Mouse (Mus musculus): ENCODE data around the gene 4930455H04Rik. TPM values are rescaled to one million over a fixed set of nuclear protein-coding genes. Genes with fewer than 3 reads are reported as not detected.

The 4930455H04Rik gene
- polyA plus RNA-seq, 1 experiment from 2014 or later: not detected

GRCm38 (mm10) chr3:116963213-116963612 is 4.9 kb upstream of the 4930455H04Rik start:
- Histone ChIP-seq H3K9me3 (ENCODE audit: low read length) (no peaks in the 10 kb centered on the region), H3K27ac (ENCODE audit: low read length) (no peak overlapping the region), H3K36me3 (ENCODE audit: insufficient read depth, low read length) (no peaks in the 10 kb centered on the region), H3K9ac (replicated peaks; ENCODE audit: low read depth) (no peak overlapping the region), H3K4me3 (ENCODE audit: low read depth, low read length) (no peak overlapping the region), H3K4me2 (replicated peaks; ENCODE audit: low read depth, low read length) (no peak overlapping the region), H3K27me3 (replicated peaks; ENCODE audit: insufficient read depth, low read length) (no peaks in the 10 kb centered on the region), H3K4me1 (ENCODE audit: insufficient read depth, low read depth, low read length) (no peaks in the 10 kb centered on the region)
- ATAC-seq (peak; percentile 61), DNase-seq (ENCODE audit: low spot score) (peak; percentile 59)
- WGBS: 37% methylated on average over 4 of the region's 4 CpGs
- TF ChIP-seq CTCF (IDR thresholded peaks at IDR 0.05) (no peak), EP300 (IDR thresholded peaks at IDR 0.05) (peak; percentile 49; the same call in 1 of the 2 replicates)

DNA sequence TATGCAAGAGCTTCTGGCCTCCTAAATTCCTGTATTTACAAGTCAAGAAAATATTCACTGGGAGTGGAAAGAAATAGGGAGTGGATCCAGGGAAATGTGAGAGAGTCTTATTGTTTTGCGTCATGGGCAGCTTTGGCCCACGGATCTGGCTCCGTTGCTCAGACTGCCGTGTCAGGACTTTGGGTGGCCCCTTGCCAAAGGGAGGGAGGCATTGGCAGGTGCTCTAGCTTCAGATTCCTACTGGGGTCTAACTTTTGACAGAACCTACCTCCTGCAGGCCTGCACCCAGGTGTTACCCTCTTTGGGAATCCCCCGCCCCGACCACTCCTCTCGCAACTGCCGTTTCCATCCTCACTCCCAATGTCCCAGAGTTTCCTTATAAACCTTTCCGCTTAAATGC is 3.6 kb upstream of the 4930455H04Rik start:
- no peaks in the 10 kb centered on the region for H3K9me3 ChIP-seq (ENCODE audit: low read length)
- DNase-seq (ENCODE audit: low spot score): no peak
- WGBS: 76% methylated on average over 9 of the region's 9 CpGs
- no peaks in the 10 kb centered on the region for H3K27me3 ChIP-seq (replicated peaks; ENCODE audit: insufficient read depth, low read length)
- H3K4me1 ChIP-seq (ENCODE audit: insufficient read depth, low read depth, low read length): no peaks in the 10 kb centered on the region
- no peak overlapping the region for H3K9ac ChIP-seq (replicated peaks; ENCODE audit: low read depth)
- H3K4me3 ChIP-seq (ENCODE audit: low read depth, low read length): no peak overlapping the region
- H3K36me3 ChIP-seq (ENCODE audit: insufficient read depth, low read length): no peaks in the 10 kb centered on the region
- H3K4me2 ChIP-seq (replicated peaks; ENCODE audit: low read depth, low read length): no peak overlapping the region
- TF ChIP-seq EP300 (IDR thresholded peaks at IDR 0.05) (no peak), CTCF (IDR thresholded peaks at IDR 0.05) (no peak)
- no peak for ATAC-seq
- no peak overlapping the region for H3K27ac ChIP-seq (ENCODE audit: low read length)

- DNase-seq (ENCODE audit: low spot score) (peak; percentile 88), ATAC-seq (peak; percentile 90)
- Histone ChIP-seq H3K9me3 (ENCODE audit: low read length) (no peaks in the 10 kb centered on the region), H3K9ac (replicated peaks; ENCODE audit: low read depth) (no peak overlapping the region), H3K4me3 (ENCODE audit: low read depth, low read length) (peak overlapping the region; percentile 19; the same call in 1 of the 2 replicates), H3K36me3 (ENCODE audit: insufficient read depth, low read length) (no peaks in the 10 kb centered on the region), H3K27ac (ENCODE audit: low read length) (0 out of 2 replicates have a peak overlapping the region, but pooled peaks have one; percentile 43), H3K4me1 (ENCODE audit: insufficient read depth, low read depth, low read length) (no peaks in the 10 kb centered on the region), H3K4me2 (replicated peaks; ENCODE audit: low read depth, low read length) (peak overlapping the region; percentile 58; the same call in 1 of the 2 replicates), H3K27me3 (replicated peaks; ENCODE audit: insufficient read depth, low read length) (no peaks in the 10 kb centered on the region)
- TF ChIP-seq CTCF (IDR thresholded peaks at IDR 0.05) (peak; percentile 71), EP300 (IDR thresholded peaks at IDR 0.05) (no peak)
- 22% methylated on average over 4 of the region's 4 CpGs for WGBS
Observed at GRCm38 (mm10) chr3:116966225-116966624, 1.8 kb upstream of the 4930455H04Rik start.

DNA sequence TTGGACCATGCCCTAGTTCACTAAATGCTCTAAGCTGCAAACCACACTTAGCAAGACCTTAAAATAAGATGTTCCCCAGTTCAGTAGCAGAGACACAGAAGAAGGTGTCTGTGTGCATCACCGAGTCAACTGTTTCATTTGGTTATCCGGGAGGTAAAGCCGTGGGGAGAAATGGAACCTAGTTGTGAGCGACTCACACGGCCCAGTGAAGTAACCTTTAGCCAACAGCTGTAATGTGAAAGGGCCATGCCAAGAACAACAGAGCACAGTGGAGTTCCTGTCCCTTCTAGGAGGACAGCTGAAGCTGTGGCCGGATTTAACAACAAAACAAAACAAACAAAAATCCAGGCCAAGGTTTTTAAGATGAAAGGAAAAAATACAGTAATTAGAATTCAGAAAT is 1.3 kb upstream of the 4930455H04Rik start:
- 33% methylated on average over 6 of the region's 6 CpGs for WGBS
- H3K9ac ChIP-seq (replicated peaks; ENCODE audit: low read depth): no peak overlapping the region
- peak overlapping the region; percentile 19 for H3K4me3 ChIP-seq (ENCODE audit: low read depth, low read length)

DNA sequence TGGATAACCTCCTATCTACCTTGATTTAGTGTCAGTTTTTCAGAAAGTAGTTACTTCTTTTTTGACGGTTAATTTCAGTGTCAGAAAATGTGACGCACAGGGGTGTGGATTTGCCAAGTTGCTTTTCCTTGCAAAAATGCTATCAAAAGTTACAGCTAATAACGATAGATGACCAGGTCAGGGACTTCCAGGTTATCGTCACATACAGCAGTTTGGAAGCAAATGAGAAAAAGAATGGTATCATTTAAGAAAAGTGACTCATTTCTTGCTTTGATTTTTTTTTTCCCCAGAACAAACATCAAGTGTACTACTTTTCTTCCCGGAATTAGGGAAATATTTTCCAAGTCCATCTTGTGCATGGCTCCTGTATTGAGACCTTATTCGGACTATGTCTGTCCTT is 631 bp upstream of the 4930455H04Rik start:
- Histone ChIP-seq H3K9ac (replicated peaks; ENCODE audit: low read depth) (no peak overlapping the region), H3K4me1 (ENCODE audit: insufficient read depth, low read depth, low read length) (no peaks in the 10 kb centered on the region), H3K4me3 (ENCODE audit: low read depth, low read length) (peak overlapping the region; percentile 43), H3K36me3 (ENCODE audit: insufficient read depth, low read length) (no peaks in the 10 kb centered on the region), H3K9me3 (ENCODE audit: low read length) (no peaks in the 10 kb centered on the region), H3K27ac (ENCODE audit: low read length) (0 out of 2 replicates have a peak overlapping the region, but pooled peaks have one; percentile 43), H3K27me3 (replicated peaks; ENCODE audit: insufficient read depth, low read length) (no peaks in the 10 kb centered on the region), H3K4me2 (replicated peaks; ENCODE audit: low read depth, low read length) (peak overlapping the region; percentile 58)
- WGBS: 69% methylated on average over 6 of the region's 6 CpGs
- DNase-seq (ENCODE audit: low spot score): no peak
- TF ChIP-seq EP300 (IDR thresholded peaks at IDR 0.05): no peak
- TF ChIP-seq CTCF (IDR thresholded peaks at IDR 0.05): no peak
- ATAC-seq: no peak

More for the DNA sequence above, 1.3 kb upstream of the 4930455H04Rik start:
- H3K4me2 ChIP-seq (replicated peaks; ENCODE audit: low read depth, low read length): peak overlapping the region; percentile 58
- no peaks in the 10 kb centered on the region for H3K36me3 ChIP-seq (ENCODE audit: insufficient read depth, low read length)
- DNase-seq (ENCODE audit: low spot score): peak; percentile 51
- H3K4me1 ChIP-seq (ENCODE audit: insufficient read depth, low read depth, low read length): no peaks in the 10 kb centered on the region
- no peaks in the 10 kb centered on the region for H3K9me3 ChIP-seq (ENCODE audit: low read length)
- TF ChIP-seq EP300 (IDR thresholded peaks at IDR 0.05): no peak
- TF ChIP-seq CTCF (IDR thresholded peaks at IDR 0.05): no peak
- H3K27me3 ChIP-seq (replicated peaks; ENCODE audit: insufficient read depth, low read length): no peaks in the 10 kb centered on the region
- peak; percentile 47; the same call in 1 of the 2 replicates for ATAC-seq
- peak overlapping the region; percentile 43; the same call in 1 of the 2 replicates for H3K27ac ChIP-seq (ENCODE audit: low read length)

DNA sequence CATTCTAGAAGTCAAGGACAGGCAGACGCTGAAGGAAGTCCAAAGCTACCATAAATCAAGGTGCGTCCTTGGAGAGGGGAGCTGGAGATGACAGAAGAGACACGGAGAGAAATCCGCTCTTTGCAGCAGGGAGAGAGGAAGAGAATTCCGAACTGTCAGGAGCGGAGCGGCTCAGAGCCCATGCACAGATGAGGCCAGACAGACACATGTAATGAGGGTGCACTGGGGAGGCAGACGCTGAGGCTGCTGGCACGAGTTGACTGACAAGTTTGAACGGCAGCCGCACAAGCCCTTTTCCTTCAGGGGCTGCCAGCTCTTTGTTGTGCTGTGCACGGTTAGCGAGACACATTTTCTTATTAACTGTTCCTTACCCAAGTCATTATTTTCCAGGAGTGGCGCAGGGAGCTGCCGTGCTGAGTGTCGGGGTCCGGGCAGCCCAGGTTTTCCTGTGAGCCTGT is 502 bp downstream of the 4930455H04Rik start, which contains the start of gene Palmd:
TSS of gene Palmd (minus strand) at position 448 of the 458 bp plus-strand sequence.
- Histone ChIP-seq H3K36me3 (ENCODE audit: insufficient read depth, low read length) (no peaks in the 10 kb centered on the region), H3K27ac (ENCODE audit: low read length) (peak within 1 kb of the TSS; percentile 69), H3K4me3 (ENCODE audit: low read depth, low read length) (peak within 1 kb of the TSS; percentile 43), H3K9ac (replicated peaks; ENCODE audit: low read depth) (peak within 1 kb of the TSS; percentile 36), H3K4me2 (replicated peaks; ENCODE audit: low read depth, low read length) (peak within 1 kb of the TSS; percentile 58), H3K4me1 (ENCODE audit: insufficient read depth, low read depth, low read length) (no peaks in the 10 kb centered on the region), H3K27me3 (replicated peaks; ENCODE audit: insufficient read depth, low read length) (no peaks in the 10 kb centered on the region), H3K9me3 (ENCODE audit: low read length) (no peaks in the 10 kb centered on the region)
- ATAC-seq (peak; percentile 37), DNase-seq (ENCODE audit: low spot score) (peak; percentile 51)
- WGBS: 5% methylated on average over 17 of the region's 17 CpGs
- TF ChIP-seq CTCF (IDR thresholded peaks at IDR 0.05): no peak
- no peak for TF ChIP-seq EP300 (IDR thresholded peaks at IDR 0.05)
